Mouse (Mus musculus): ENCODE data around the gene Ndc1. TPM values are rescaled to one million over a fixed set of nuclear protein-coding genes. Genes with fewer than 3 reads are reported as not detected.

Ndc1 gene
- polyA plus RNA-seq, 1 experiment: 17.2 TPM

GRCm38 (mm10) chr4:107374677-107375076 is 7.1 kb downstream of the Ndc1 start:
- no peaks in the 10 kb centered on the region for H3K4me1 ChIP-seq (ENCODE audit: control insufficient read depth, insufficient read depth, low read length)
- TF ChIP-seq POLR2A (IDR thresholded peaks at IDR 0.05; ENCODE audit: borderline replicate concordance, control insufficient read depth, low read depth, low read length) (no peak), CTCF (IDR thresholded peaks at IDR 0.05; ENCODE audit: control insufficient read depth, insufficient read depth, low read length) (no peak)
- no peak overlapping the region for H3K4me3 ChIP-seq (replicated peaks; ENCODE audit: control insufficient read depth, low read depth, low read length)
- H3K27ac ChIP-seq (ENCODE audit: control insufficient read depth, insufficient read depth, low read depth, low read length, poor library complexity): no peak overlapping the region
- WGBS: 73% methylated on average over 4 of the region's 4 CpGs

DNA sequence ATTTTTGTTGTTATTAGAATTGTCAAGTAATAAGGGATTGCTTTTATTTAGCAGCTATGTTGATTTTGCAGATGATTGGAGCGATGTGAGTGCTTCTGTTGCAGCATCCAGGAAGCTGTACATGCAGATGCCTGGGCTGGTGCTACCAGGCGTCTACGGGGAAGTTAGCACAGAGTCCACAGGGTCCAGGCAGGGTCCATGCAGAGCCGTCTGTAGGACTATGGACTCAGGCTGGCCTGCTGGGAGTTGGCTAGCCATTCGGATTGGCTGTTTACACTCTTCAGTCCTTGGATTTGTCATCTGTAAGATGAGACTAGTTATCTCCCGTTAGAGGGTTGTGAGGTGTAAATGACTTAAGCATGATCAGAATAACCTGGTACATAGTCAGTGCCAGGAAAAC is 11.4 kb downstream of the Ndc1 start:
- H3K4me1 ChIP-seq (ENCODE audit: control insufficient read depth, insufficient read depth, low read length): no peaks in the 10 kb centered on the region
- H3K27ac ChIP-seq (ENCODE audit: control insufficient read depth, insufficient read depth, low read depth, low read length, poor library complexity): no peak overlapping the region
- no peak for TF ChIP-seq POLR2A (IDR thresholded peaks at IDR 0.05; ENCODE audit: borderline replicate concordance, control insufficient read depth, low read depth, low read length)
- TF ChIP-seq CTCF (IDR thresholded peaks at IDR 0.05; ENCODE audit: control insufficient read depth, insufficient read depth, low read length): no peak
- no peak overlapping the region for H3K4me3 ChIP-seq (replicated peaks; ENCODE audit: control insufficient read depth, low read depth, low read length)
- WGBS: 83% methylated on average over 6 of the region's 6 CpGs

DNA sequence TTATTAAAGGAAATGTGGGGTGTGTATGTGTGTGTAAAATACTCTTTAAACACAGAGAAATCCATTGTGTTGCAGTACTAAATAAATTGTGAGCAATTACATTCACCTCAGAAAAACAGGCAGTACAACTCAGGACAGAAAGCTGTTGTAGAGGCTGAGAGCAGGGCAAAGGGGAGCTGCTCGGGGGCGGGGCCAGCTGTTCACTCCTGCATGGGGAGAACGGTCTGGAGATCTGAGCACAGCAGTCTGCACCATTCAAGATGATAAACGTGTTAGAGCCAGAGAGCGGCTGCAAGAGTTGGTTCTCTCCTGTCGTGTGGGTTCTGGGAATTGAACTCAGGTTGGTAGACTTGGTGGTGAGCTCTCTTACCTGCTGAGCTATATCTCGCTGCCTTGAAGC is 13.3 kb downstream of the Ndc1 start:
- WGBS: 86% methylated on average over 7 of the region's 7 CpGs
- TF ChIP-seq CTCF (IDR thresholded peaks at IDR 0.05; ENCODE audit: control insufficient read depth, insufficient read depth, low read length): no peak
- no peak for TF ChIP-seq POLR2A (IDR thresholded peaks at IDR 0.05; ENCODE audit: borderline replicate concordance, control insufficient read depth, low read depth, low read length)
- no peaks in the 10 kb centered on the region for H3K4me1 ChIP-seq (ENCODE audit: control insufficient read depth, insufficient read depth, low read length)
- H3K4me3 ChIP-seq (replicated peaks; ENCODE audit: control insufficient read depth, low read depth, low read length): no peak overlapping the region
- no peak overlapping the region for H3K27ac ChIP-seq (ENCODE audit: control insufficient read depth, insufficient read depth, low read depth, low read length, poor library complexity)

GRCm38 (mm10) chr4:107387038-107387437 is 19.5 kb downstream of the Ndc1 start:
- no peak for TF ChIP-seq POLR2A (IDR thresholded peaks at IDR 0.05; ENCODE audit: borderline replicate concordance, control insufficient read depth, low read depth, low read length)
- no peak for TF ChIP-seq CTCF (IDR thresholded peaks at IDR 0.05; ENCODE audit: control insufficient read depth, insufficient read depth, low read length)
- Histone ChIP-seq H3K4me1 (ENCODE audit: control insufficient read depth, insufficient read depth, low read length) (no peaks in the 10 kb centered on the region), H3K4me3 (replicated peaks; ENCODE audit: control insufficient read depth, low read depth, low read length) (no peak overlapping the region), H3K27ac (ENCODE audit: control insufficient read depth, insufficient read depth, low read depth, low read length, poor library complexity) (no peak overlapping the region)
- WGBS: 91% methylated on average over 4 of the region's 4 CpGs

GRCm38 (mm10) chr4:107387465-107387864 is 19.9 kb downstream of the Ndc1 start:
- no peak for TF ChIP-seq CTCF (IDR thresholded peaks at IDR 0.05; ENCODE audit: control insufficient read depth, insufficient read depth, low read length)
- no peak for TF ChIP-seq POLR2A (IDR thresholded peaks at IDR 0.05; ENCODE audit: borderline replicate concordance, control insufficient read depth, low read depth, low read length)
- Histone ChIP-seq H3K4me1 (ENCODE audit: control insufficient read depth, insufficient read depth, low read length) (no peaks in the 10 kb centered on the region), H3K27ac (ENCODE audit: control insufficient read depth, insufficient read depth, low read depth, low read length, poor library complexity) (no peak overlapping the region), H3K4me3 (replicated peaks; ENCODE audit: control insufficient read depth, low read depth, low read length) (no peak overlapping the region)
- WGBS: 89% methylated on average over 8 of the region's 8 CpGs

GRCm38 (mm10) chr4:107388291-107388690 is 20.7 kb downstream of the Ndc1 start:
- WGBS: 86% methylated on average over 2 of the region's 2 CpGs

GRCm38 (mm10) chr4:107389345-107389744 is 21.8 kb downstream of the Ndc1 start:
- WGBS: 84% methylated on average over 3 of the region's 3 CpGs
- Histone ChIP-seq H3K4me1 (ENCODE audit: control insufficient read depth, insufficient read depth, low read length) (no peaks in the 10 kb centered on the region), H3K27ac (ENCODE audit: control insufficient read depth, insufficient read depth, low read depth, low read length, poor library complexity) (no peak overlapping the region), H3K4me3 (replicated peaks; ENCODE audit: control insufficient read depth, low read depth, low read length) (no peak overlapping the region)
- TF ChIP-seq CTCF (IDR thresholded peaks at IDR 0.05; ENCODE audit: control insufficient read depth, insufficient read depth, low read length): no peak
- TF ChIP-seq POLR2A (IDR thresholded peaks at IDR 0.05; ENCODE audit: borderline replicate concordance, control insufficient read depth, low read depth, low read length): no peak

More at GRCm38 (mm10) chr4:107388291-107388690, 20.7 kb downstream of the Ndc1 start:
- H3K4me3 ChIP-seq (replicated peaks; ENCODE audit: control insufficient read depth, low read depth, low read length): no peak overlapping the region
- TF ChIP-seq CTCF (IDR thresholded peaks at IDR 0.05; ENCODE audit: control insufficient read depth, insufficient read depth, low read length) (no peak), POLR2A (IDR thresholded peaks at IDR 0.05; ENCODE audit: borderline replicate concordance, control insufficient read depth, low read depth, low read length) (no peak)
- H3K27ac ChIP-seq (ENCODE audit: control insufficient read depth, insufficient read depth, low read depth, low read length, poor library complexity): no peak overlapping the region
- no peaks in the 10 kb centered on the region for H3K4me1 ChIP-seq (ENCODE audit: control insufficient read depth, insufficient read depth, low read length)

DNA sequence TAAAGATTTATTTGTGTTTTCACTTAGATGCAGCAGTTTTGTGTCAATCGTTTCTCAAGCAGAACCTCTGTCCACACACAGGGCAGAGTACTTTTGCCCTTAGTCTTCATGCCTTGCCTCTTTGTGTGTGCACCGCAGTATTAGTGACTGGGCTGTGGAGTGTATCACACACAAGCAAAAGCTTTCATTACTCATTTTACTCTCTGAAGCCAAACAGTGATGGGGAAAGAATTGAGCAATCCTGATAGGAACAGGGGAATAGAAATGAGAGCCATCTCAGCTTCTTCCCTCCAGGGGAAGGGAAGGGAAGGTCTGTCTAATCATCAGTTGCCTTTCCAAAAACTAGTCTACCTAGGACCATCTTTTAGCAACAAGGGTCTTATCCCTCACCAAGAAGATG is 26.2 kb downstream of the Ndc1 start:
- Histone ChIP-seq H3K4me3 (replicated peaks; ENCODE audit: control insufficient read depth, low read depth, low read length) (no peak overlapping the region), H3K27ac (ENCODE audit: control insufficient read depth, insufficient read depth, low read depth, low read length, poor library complexity) (no peak overlapping the region), H3K4me1 (ENCODE audit: control insufficient read depth, insufficient read depth, low read length) (no peaks in the 10 kb centered on the region)
- no peak for TF ChIP-seq POLR2A (IDR thresholded peaks at IDR 0.05; ENCODE audit: borderline replicate concordance, control insufficient read depth, low read depth, low read length)
- no peak for TF ChIP-seq CTCF (IDR thresholded peaks at IDR 0.05; ENCODE audit: control insufficient read depth, insufficient read depth, low read length)
- 85% methylated on average over 2 of the region's 2 CpGs for WGBS

DNA sequence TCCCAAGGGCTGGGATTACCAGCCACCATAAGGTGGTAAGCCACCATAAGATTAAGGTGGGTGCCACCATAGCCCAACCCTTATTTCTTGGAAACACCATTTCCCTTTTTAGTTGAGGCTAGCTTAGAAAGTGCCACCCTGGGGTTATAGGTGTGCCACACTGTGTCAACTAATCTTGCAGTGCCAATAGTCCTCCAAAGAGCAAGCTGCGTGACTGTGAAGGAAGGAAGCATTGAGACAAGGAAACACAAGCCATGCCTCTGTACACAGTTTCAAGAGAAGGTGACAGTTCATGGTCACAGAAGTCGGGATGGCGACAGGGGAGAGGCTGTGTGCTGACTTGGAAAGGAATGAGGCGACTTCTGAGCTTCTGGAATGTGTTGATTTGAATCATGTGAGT is 52.6 kb downstream of the Ndc1 start:
- TF ChIP-seq CTCF (IDR thresholded peaks at IDR 0.05; ENCODE audit: control insufficient read depth, insufficient read depth, low read length) (no peak), POLR2A (IDR thresholded peaks at IDR 0.05; ENCODE audit: borderline replicate concordance, control insufficient read depth, low read depth, low read length) (no peak)
- 89% methylated on average over 4 of the region's 4 CpGs for WGBS
- Histone ChIP-seq H3K4me3 (replicated peaks; ENCODE audit: control insufficient read depth, low read depth, low read length) (no peak overlapping the region), H3K27ac (ENCODE audit: control insufficient read depth, insufficient read depth, low read depth, low read length, poor library complexity) (no peak overlapping the region), H3K4me1 (ENCODE audit: control insufficient read depth, insufficient read depth, low read length) (no peaks in the 10 kb centered on the region; the same call in 1 of the 2 replicates)
